Mouse (Mus musculus) kidney, postnatal 25 days (tissue): ENCODE data around the gene Megf11.

ENCODE experiments used
- DNase-seq, 2 experiments: peaks; one replicate each; pipeline ENCODE4 v3.0.0; 2021; ENCODE audit warnings: mixed read lengths in 2 of 2

The Megf11 gene

GRCm38 (mm10) chr9:64385511-64386465, at the start of gene Megf11:
Megf11 (plus strand) TSS chr9:64385626.
- peak; percentile 14 to 46 for DNase-seq

GRCm38 (mm10) chr9:64335825-64336224, 49.6 kb upstream of the Megf11 start:
- no peak for DNase-seq

- no peak for DNase-seq
These were observed 46.1 kb upstream of the Megf11 start for GRCm38 (mm10) chr9:64339361-64339760.

GRCm38 (mm10) chr9:64340351-64341253, 44.8 kb upstream of the Megf11 start:
- DNase-seq, result peak; percentile 72 to 87

- DNase-seq, result no peak
These were observed 44.2 kb upstream of the Megf11 start, which contains the start of gene Dis3l for GRCm38 (mm10) chr9:64341254-64341566. Dis3l (minus strand) TSS chr9:64341288.

GRCm38 (mm10) chr9:64341671-64342070, 43.8 kb upstream of the Megf11 start:
- DNase-seq, result no peak

GRCm38 (mm10) chr9:64343656-64344055, 41.8 kb upstream of the Megf11 start:
- DNase-seq, result no peak

- no peak for DNase-seq
These were observed 39.5 kb upstream of the Megf11 start for GRCm38 (mm10) chr9:64345931-64346330.

- DNase-seq, result no peak
These were observed 38.0 kb upstream of the Megf11 start for GRCm38 (mm10) chr9:64347377-64347776.

GRCm38 (mm10) chr9:64349490-64349889, 35.9 kb upstream of the Megf11 start:
- DNase-seq, result no peak

GRCm38 (mm10) chr9:64351191-64351590, 34.2 kb upstream of the Megf11 start:
- no peak for DNase-seq

- DNase-seq, result no peak
These were observed 29.8 kb upstream of the Megf11 start for GRCm38 (mm10) chr9:64355627-64356026.

GRCm38 (mm10) chr9:64361231-64361950, 24.0 kb upstream of the Megf11 start:
- DNase-seq, result no peak

- DNase-seq, result no peak
These were observed 15.6 kb upstream of the Megf11 start for GRCm38 (mm10) chr9:64369871-64370270.

GRCm38 (mm10) chr9:64371305-64371819, 14.1 kb upstream of the Megf11 start:
- no peak for DNase-seq

GRCm38 (mm10) chr9:64376380-64376779, 9.0 kb upstream of the Megf11 start:
- DNase-seq, result no peak

GRCm38 (mm10) chr9:64383021-64383788, 2.2 kb upstream of the Megf11 start:
- peak in 1 of 2 experiments; percentile 13 for DNase-seq

- DNase-seq, result no peak
These were observed 1.2 kb downstream of the Megf11 start for GRCm38 (mm10) chr9:64386466-64387211.

- no peak for DNase-seq
These were observed 4.3 kb downstream of the Megf11 start for GRCm38 (mm10) chr9:64389576-64390292.

GRCm38 (mm10) chr9:64393914-64394596, 8.6 kb downstream of the Megf11 start:
- peak; percentile 81 to 90 for DNase-seq
